Mouse (Mus musculus): ENCODE data around the gene Gstm4.

DNA sequence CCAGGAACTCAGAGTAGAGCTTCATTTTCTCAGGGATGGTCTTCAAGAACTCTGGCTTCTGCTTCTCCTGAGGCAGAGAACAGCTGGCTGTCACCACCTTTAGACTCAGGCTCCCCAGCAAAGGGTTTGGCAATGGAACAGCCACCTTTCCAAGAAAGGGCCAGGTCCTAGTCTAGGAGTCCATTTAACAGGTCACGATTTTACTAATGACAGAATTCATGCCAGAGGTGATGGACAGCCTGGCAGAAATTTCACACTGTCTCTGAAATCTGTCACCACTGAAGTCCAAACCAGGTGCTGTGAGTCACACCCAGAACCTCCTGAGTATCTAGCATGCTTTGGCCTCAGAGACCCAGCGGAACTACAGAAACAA lies 29.7 kb downstream of the Gstm4 start:
- TF ChIP-seq EP300 (optimal IDR thresholded peaks at IDR 0.05) (no peak), CTCF (IDR thresholded peaks at IDR 0.05; ENCODE audit: low read depth) (no peak)
